Mouse (Mus musculus): ENCODE measurements at regions not wholly inside any gene's neighbourhood (a gene's known extent, or its start where the extent isn't known, plus 50 kb on each side); places are given as distances from the start of the nearest gene placed in this dataset.

- Histone ChIP-seq H3K4me3 (ENCODE audit: insufficient read depth in 1 of 2, low read depth in 1 of 2, low read length in 2 of 2, poor library complexity in 1 of 2, severe bottlenecking in 1 of 2) (no peak overlapping the region; a peak in 1 of 4 replicates), H3K9ac (ENCODE audit: insufficient read depth, low read depth, low read length, poor library complexity, severe bottlenecking) (0 out of 2 replicates have a peak overlapping the region, but pooled peaks have one; percentile 5), H3K27ac (ENCODE audit: insufficient read depth, low read depth, low read length, poor library complexity, severe bottlenecking) (no peak overlapping the region), H3K9me3 (ENCODE audit: control insufficient read depth, insufficient read depth, low read depth, low read length) (no peaks in the 10 kb centered on the region), H3K36me3 (ENCODE audit: control insufficient read depth, insufficient read depth, low read length, poor library complexity, severe bottlenecking) (no peaks in the 10 kb centered on the region), H3K4me1 (ENCODE audit: control insufficient read depth in 2 of 2, insufficient read depth in 2 of 2, low read length in 2 of 2, poor library complexity in 1 of 2) (peaks cover 4 to 15% of the 10 kb centered on the region in 2 experiments; a peak in 3 of 4 replicates)
- DNase-seq (ENCODE audit: low read depth, low spot score), result no peak
- in situ Hi-C loops (cut with MboI; ENCODE audit: low sequenced_read_pairs in 2 of 2, unreplicated experiment in 2 of 2), result no loop called here
- TF ChIP-seq ZNF384 (IDR thresholded peaks at IDR 0.05; ENCODE audit: low read depth, low read length), result no peak
- no peak for TF ChIP-seq MAFK (IDR thresholded peaks at IDR 0.05; ENCODE audit: insufficient read depth, low read depth, low read length)
- no peak for TF ChIP-seq HCFC1 (IDR thresholded peaks at IDR 0.05; ENCODE audit: borderline replicate concordance, insufficient read depth, low read length)
- TF ChIP-seq CHD2 (IDR thresholded peaks at IDR 0.05; ENCODE audit: low read depth, low read length), result no peak
- TF ChIP-seq ZC3H11A (IDR thresholded peaks at IDR 0.05; ENCODE audit: borderline replicate concordance, low read depth, low read length), result no peak
These were observed 94.9 kb downstream of the 2410131K14Rik start for GRCm38 (mm10) chr5:118339676-118340661.

- no peak for TF ChIP-seq MAFK (IDR thresholded peaks at IDR 0.05; ENCODE audit: insufficient read depth, low read depth, low read length)
- no peak for TF ChIP-seq ZC3H11A (IDR thresholded peaks at IDR 0.05; ENCODE audit: borderline replicate concordance, low read depth, low read length)
- TF ChIP-seq CHD2 (IDR thresholded peaks at IDR 0.05; ENCODE audit: low read depth, low read length), result no peak
- TF ChIP-seq HCFC1 (IDR thresholded peaks at IDR 0.05; ENCODE audit: borderline replicate concordance, insufficient read depth, low read length), result no peak
- no peak for TF ChIP-seq ZNF384 (IDR thresholded peaks at IDR 0.05; ENCODE audit: low read depth, low read length)
- H3K36me3 ChIP-seq (ENCODE audit: control insufficient read depth, insufficient read depth, low read length, poor library complexity, severe bottlenecking), result no peaks in the 10 kb centered on the region
- no peaks in the 10 kb centered on the region for H3K9me3 ChIP-seq (ENCODE audit: control insufficient read depth, insufficient read depth, low read depth, low read length)
- H3K9ac ChIP-seq (ENCODE audit: insufficient read depth, low read depth, low read length, poor library complexity, severe bottlenecking), result no peak overlapping the region
- in situ Hi-C loops (cut with MboI; ENCODE audit: low sequenced_read_pairs in 2 of 2, unreplicated experiment in 2 of 2), result no loop called here
- H3K27ac ChIP-seq (ENCODE audit: insufficient read depth, low read depth, low read length, poor library complexity, severe bottlenecking), result no peak overlapping the region
- DNase-seq (ENCODE audit: low read depth, low spot score), result no peak
- H3K4me1 ChIP-seq (ENCODE audit: control insufficient read depth in 2 of 2, insufficient read depth in 2 of 2, low read length in 2 of 2, poor library complexity in 1 of 2), result peaks cover 4 to 15% of the 10 kb centered on the region in 2 experiments; a peak in 3 of 4 replicates
- H3K4me3 ChIP-seq (ENCODE audit: insufficient read depth in 1 of 2, low read depth in 1 of 2, low read length in 2 of 2, poor library complexity in 1 of 2, severe bottlenecking in 1 of 2), result peak overlapping the region in 1 of 2 experiments; percentile 35; a peak in 1 of 4 replicates
These were observed 98.7 kb downstream of the 2410131K14Rik start for GRCm38 (mm10) chr5:118343444-118344320.

GRCm38 (mm10) chr5:118345226-118345625 is 100.2 kb downstream of the 2410131K14Rik start:
- Histone ChIP-seq H3K36me3 (ENCODE audit: control insufficient read depth, insufficient read depth, low read length, poor library complexity, severe bottlenecking) (no peaks in the 10 kb centered on the region), H3K4me1 (ENCODE audit: control insufficient read depth in 2 of 2, insufficient read depth in 2 of 2, low read length in 2 of 2, poor library complexity in 1 of 2) (peaks cover 4 to 10% of the 10 kb centered on the region in 2 experiments; a peak in 3 of 4 replicates), H3K4me3 (ENCODE audit: insufficient read depth in 1 of 2, low read depth in 1 of 2, low read length in 2 of 2, poor library complexity in 1 of 2, severe bottlenecking in 1 of 2) (no peak overlapping the region), H3K9ac (ENCODE audit: insufficient read depth, low read depth, low read length, poor library complexity, severe bottlenecking) (no peak overlapping the region), H3K27ac (ENCODE audit: insufficient read depth, low read depth, low read length, poor library complexity, severe bottlenecking) (no peak overlapping the region), H3K9me3 (ENCODE audit: control insufficient read depth, insufficient read depth, low read depth, low read length) (no peaks in the 10 kb centered on the region)
- in situ Hi-C loops (cut with MboI; ENCODE audit: low sequenced_read_pairs in 2 of 2, unreplicated experiment in 2 of 2), result no loop called here
- DNase-seq (ENCODE audit: low read depth, low spot score), result no peak
- TF ChIP-seq CHD2 (IDR thresholded peaks at IDR 0.05; ENCODE audit: low read depth, low read length), result no peak
- no peak for TF ChIP-seq ZC3H11A (IDR thresholded peaks at IDR 0.05; ENCODE audit: borderline replicate concordance, low read depth, low read length)

DNA sequence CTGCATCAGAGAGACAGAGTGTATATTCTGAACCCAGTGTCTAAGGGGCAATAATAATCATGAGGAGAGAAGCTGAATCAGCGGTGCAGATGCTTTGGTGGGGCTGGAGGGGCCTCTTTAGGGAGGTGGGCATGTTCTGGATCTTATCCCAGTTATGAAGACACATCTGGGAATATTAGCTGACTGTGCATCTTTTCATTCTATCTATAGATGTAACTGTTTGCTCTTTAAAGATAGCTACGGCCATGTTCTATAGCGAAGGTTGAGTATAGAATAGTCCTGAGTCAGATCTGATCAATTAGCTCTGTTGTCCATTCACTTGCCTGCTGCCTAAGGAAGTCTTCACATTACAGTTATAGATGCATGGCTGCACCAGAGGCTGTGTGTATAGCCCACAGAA is 104.0 kb downstream of the 2410131K14Rik start:
- H3K9ac ChIP-seq (ENCODE audit: insufficient read depth, low read depth, low read length, poor library complexity, severe bottlenecking), result no peak overlapping the region
- no peak overlapping the region for H3K4me3 ChIP-seq (ENCODE audit: insufficient read depth in 1 of 2, low read depth in 1 of 2, low read length in 2 of 2, poor library complexity in 1 of 2, severe bottlenecking in 1 of 2)
- peaks cover 2 to 6% of the 10 kb centered on the region in 2 experiments; a peak in 1 of 4 replicates for H3K4me1 ChIP-seq (ENCODE audit: control insufficient read depth in 2 of 2, insufficient read depth in 2 of 2, low read length in 2 of 2, poor library complexity in 1 of 2)
- TF ChIP-seq ZNF384 (IDR thresholded peaks at IDR 0.05; ENCODE audit: low read depth, low read length) (no peak), MAFK (IDR thresholded peaks at IDR 0.05; ENCODE audit: insufficient read depth, low read depth, low read length) (peak; percentile 78)
- no peak overlapping the region for H3K27ac ChIP-seq (ENCODE audit: insufficient read depth, low read depth, low read length, poor library complexity, severe bottlenecking)
- no peak for DNase-seq (ENCODE audit: low read depth, low spot score)
- in situ Hi-C loops (cut with MboI; ENCODE audit: low sequenced_read_pairs in 2 of 2, unreplicated experiment in 2 of 2), result no loop called here
- H3K9me3 ChIP-seq (ENCODE audit: control insufficient read depth, insufficient read depth, low read depth, low read length), result no peaks in the 10 kb centered on the region
- H3K36me3 ChIP-seq (ENCODE audit: control insufficient read depth, insufficient read depth, low read length, poor library complexity, severe bottlenecking), result no peaks in the 10 kb centered on the region
